Mouse (Mus musculus): ENCODE results near the gene Ubxn6.

DNA sequence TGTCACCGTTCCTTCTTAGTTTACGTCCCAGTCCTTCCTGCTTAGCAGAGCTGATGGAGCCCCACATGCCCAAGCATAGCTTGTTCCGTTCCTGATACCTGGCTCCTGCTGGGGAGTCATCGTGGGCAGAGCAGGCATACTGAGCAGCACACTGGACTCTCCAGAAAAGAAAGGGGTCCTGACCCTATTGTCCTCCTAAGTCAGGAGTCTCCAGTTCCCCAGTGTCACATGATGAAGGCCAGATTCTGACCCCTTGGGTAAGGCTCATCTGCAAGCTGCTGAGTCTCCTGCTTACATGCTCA is 51.9 kb downstream of the Ubxn6 start:
- TF ChIP-seq CTCF (IDR thresholded peaks at IDR 0.05; ENCODE audit: extremely low read depth, insufficient read length, insufficient replicate concordance, low read depth, low read length) (no peak), POLR2A (IDR thresholded peaks at IDR 0.05; ENCODE audit: low read depth, low read length) (no peak)

All from small intestine, adult 2 months (tissue).